Mouse (Mus musculus) kidney, postnatal 10 days (tissue): ENCODE data around the gene Hnrnpa3.
"Not testable (repeated sequence)": the region's sequence is repeated elsewhere in the genome, so short reads cannot be mapped to it uniquely, and the experiment has no call there.

Experiments used
- DNase-seq: peaks from one replicate; pipeline ENCODE4 v3.0.0; 2021; ENCODE audit warnings: mixed read lengths

Hnrnpa3 gene

DNA sequence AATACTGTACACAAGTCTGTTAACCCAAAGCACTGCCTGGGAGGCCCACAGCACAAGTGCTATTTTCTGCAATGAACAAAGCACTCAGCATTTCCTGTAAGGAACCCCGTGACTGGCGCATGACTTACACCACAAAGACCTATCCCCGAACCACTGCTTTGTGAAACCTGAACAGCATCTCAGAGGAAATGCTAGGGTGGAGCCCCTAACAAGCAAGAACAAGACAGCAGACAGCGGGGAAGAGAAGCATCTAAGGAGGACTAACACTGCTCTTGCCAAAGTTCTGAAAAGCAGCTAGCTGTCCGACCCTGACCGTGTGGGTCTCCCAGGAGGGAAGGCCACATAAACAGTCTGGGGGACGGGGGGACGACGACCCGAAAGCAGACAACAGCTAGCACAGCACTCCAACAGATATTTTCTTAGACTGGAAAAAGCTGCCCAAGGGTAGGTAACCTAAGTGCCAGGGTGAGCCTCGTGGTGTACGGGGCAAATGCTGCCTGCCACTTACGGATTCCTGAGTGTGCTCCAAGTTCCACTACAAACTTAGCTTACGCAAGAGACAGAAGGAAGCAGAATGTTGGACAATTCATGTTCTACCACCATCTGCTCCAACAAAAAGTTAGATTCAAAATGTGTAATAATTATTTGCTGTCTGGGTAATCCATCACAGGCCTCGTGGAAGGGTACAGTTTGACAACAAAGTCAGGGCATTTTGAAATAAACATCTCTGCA is 24.1 kb downstream of the Hnrnpa3 start:
- DNase-seq: peak; percentile 70

DNA sequence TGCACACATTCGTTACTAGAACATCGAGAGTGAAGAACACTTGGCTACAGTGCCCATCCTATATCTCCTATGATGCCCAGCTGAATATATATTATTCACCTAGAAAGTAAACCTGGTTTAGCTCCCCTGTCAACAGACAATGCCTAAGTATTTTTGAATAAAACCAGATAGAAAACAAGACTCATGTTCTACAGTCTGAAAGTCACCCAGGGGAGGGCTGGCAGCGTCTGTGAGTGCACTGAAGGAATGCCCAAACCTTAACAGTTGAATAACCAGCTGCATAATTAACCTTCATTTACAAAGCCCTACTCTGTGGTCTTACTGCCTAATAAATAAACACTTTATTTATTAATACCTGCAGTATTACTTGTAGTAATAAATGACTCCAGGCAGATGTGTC is 25.5 kb downstream of the Hnrnpa3 start:
- DNase-seq: no peak

DNA sequence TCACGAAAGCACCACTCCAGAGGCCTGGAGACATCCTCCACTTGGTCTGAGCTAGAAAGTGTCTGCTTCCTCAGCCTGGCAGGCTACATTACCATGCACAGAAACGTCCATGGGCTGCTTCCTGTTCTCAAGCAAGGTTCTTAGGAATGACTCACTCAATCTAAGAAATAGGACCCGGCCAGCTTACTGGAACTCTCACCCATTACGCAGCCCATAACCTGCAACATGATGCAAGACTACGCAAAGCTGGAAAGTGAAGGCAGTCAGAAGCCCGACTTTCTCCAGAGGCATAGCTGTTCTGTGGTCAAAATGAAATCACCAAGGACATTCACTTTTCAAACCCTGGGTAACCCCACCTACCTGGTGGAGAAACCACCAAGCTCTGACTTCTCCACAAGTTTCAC is 26.4 kb downstream of the Hnrnpa3 start:
- DNase-seq: no peak

DNA sequence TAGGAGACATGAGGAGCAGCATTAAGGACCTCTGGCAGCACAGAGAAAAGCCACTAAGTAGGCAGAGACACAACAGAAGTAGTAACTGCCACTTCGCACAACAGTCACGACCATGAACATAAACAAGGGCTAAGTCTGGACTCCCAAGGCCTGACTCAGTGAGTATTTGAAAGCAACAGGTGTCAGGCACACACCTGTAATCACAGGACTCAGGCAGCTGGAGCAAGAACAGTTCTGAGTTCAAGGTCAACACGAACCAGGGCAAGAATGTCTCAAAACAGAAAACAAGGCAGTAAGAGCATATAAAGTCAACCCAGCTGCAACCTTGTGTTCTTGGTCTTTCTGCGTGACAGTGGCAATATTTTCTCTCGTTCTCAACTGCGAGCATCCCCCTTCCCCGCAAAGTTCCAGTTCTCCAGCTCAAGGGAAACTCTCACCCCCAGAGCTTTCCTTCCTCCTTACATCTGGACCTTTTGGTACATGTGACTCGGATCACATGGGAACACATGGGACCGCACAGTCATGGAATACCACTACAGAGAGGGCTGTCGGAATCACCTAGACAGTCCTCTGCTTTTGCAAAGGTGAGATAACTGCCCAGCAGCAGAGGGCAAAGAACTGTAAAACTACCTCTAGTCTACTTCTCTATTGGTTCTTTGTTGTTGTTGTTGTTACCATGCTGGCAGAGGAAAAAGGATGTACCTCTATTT is 28.1 kb downstream of the Hnrnpa3 start:
- no peak for DNase-seq

DNA sequence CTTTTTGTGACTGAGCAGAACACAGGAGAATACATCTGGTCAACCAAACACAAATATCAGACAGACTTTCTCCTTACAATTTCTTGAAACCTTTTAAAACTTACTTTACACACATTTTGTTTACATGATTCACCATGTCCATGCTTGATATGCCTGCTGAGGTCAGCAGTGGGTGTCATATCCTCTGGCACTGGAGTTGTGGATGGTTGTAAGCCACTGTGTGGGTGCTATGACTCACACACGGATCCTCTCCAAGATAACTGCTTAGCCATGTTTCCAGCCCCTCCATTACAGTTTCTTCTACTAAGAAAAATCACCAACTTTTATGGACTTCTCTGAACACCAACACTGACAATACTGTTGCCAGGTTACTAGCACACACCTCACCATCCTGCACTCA is 29.8 kb downstream of the Hnrnpa3 start:
- peak; percentile 3 for DNase-seq

DNA sequence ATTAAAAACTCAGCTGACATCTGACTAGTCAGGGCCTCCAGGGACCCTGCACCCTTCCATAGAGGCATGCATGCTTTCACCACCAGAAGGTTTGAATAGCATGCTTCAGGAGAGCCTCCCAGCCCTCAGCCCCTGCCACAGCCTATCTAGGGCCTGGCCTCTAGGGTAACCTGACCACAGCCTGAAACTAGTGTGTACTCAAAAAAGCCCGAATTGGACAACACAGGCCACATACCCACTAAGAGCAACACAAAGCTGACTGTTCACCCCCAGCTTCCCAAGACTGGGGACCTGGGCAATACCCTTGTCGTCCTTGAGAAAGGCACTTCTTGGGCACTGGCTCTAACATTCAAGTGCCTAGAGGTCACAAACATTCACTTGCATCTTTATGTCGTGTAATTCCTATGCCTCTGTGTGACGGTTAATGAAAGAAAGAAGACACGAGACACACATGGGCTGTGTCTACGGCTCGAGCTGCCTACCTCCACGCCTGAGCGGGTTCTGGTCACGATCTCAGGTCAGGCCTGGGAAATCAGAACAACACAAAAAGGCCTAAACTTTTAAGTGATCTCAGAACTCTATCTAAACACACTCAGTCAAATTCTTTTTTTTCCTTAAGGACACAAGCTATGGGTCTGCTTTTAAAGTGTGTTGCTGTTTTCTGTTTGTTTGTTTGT is 30.6 kb downstream of the Hnrnpa3 start:
- peak; percentile 8 for DNase-seq

DNA sequence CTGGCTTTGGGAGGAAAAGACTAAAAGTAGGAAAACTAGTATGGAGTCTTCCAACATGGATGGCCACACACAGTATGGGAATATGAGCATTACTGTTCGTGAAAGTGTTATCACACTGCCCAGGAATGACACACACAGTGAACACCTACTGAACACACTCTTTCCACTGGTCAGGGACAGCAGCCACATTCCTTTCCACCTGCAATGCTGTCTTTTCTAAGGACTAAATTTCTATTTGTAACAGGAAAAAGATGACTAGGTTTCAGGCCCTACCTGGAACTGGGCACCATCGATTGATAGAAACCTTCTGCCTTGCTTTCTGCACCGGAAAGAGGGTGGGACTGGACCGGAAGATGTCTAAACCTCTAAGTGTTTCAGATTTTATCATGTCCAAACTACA is 31.6 kb downstream of the Hnrnpa3 start:
- DNase-seq: no peak

DNA sequence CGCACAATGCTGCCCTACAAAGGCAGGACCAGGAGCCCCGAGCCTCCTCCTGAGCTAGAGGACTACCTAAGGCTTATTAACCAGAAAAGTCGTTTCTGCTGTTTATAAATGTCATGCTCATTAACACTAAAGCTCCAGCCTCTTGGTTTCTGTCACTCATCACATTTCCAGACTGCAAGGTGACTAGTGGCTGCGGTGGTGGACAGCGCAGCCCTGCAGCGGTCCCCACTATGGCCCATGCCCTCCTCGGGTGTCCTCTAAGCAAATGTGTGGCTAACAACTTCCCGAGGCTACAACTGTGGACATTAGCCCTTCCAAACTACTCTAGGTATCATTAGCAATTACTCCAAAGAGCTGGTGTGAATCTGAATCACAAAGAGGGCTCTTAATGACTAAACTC is 32.3 kb downstream of the Hnrnpa3 start:
- no peak for DNase-seq

DNA sequence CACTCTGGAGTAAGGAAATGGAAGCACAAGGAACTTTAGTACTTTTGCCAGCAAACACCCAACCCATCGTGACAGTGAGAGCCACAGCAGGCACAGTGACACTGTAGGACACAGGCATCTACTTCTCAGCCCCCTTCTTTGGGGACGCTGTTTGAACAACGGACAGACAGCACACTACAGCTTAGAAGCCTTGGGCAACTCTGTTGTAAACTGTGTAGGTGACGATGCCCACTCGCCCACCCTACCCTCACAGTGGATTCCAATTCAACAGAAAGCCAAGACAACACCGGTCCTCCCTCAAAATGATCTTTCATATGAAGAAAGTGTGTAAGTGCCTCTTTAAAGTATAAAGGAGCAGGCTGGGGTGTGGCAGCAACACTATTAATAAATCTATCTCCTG is 33.3 kb downstream of the Hnrnpa3 start:
- DNase-seq: no peak

DNA sequence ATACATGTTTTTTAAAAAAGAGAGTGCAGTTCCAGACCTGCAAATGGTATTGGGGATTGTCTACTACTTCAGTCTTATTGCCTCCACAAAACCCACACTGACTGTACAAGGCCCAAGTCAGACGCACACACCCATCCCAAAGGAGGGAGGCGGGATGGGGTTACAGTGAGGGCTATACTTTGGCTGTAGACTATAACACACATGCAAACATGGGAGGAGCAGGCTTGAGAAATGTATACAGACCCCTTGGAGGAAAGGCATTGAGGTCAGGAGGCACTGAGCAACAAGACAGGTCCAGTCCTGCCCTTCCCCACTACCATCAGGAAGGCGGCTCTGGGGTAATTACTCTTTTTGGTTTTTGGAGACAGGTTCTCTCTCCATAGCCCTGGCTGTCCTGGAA is 35.9 kb downstream of the Hnrnpa3 start:
- not testable (repeated sequence) for DNase-seq

DNA sequence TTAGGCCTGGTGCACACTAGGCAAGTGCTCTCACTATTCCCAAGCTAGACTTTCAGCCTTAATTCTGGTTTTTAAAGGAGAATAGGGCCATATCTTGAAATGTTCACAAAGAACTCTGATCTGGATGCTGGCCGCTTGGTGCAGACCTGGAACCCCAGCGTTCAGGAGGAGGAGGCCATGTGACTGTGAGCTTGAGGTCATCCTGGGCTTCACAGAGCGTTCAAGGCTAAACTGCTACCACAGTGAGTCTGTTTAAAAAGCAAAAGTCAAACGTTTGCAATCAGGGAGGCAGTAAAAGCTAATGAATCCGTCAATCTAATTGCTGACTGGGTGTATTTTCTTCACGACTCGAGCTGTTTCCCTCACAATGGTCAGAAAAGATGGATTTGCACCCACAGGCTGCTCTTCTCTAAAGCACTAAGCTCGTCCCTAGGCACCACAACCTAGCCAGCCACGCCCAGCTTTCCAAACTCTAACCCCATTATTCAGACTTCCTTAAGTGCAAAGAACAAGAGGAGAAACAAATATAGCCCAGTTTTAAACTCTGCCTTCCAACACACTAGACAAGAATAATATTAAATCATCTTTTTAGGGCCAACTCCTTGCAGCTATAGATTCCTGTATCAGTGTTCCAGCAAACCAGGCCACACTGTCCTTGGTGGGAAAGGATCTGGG is 36.8 kb downstream of the Hnrnpa3 start:
- no peak for DNase-seq

DNA sequence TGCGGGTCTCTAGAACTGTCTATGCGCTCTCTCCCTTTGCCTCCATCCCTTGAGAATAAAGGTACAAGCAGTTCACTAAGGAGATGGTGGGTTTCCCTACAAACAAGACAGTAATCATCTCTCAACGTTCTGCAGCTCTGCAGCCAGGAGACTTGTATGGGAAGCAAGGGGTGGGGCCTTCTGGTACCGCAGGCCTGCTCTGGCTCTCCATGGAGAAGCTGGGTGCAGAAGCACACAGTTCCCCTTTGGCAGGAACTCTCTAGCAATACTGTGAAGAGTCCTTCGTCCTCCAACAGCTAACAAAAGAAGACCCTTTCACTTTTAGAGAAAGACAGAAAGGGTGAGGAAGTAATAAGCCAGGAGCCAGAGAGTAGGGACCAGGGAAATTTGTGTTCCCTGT is 37.3 kb downstream of the Hnrnpa3 start:
- peak; percentile 49 for DNase-seq

DNA sequence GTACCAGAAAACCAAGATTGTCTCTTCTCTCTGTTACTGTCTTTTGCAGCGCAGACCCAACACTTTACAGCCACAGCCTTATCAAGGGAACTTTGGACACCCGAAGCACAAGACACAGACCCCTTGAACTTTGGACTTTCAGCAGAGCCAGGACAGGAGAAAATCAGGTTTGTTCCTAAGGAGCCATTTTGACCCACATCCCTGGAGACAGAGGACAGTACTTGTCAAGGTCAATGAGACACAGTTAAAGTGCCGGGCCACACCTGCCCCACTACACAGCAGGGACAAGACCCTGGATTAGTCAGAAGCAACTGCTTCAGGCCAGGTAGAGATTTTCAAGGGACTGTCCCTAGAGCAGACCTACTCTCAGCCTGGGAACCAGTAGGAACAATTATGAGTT is 38.2 kb downstream of the Hnrnpa3 start:
- no peak for DNase-seq

DNA sequence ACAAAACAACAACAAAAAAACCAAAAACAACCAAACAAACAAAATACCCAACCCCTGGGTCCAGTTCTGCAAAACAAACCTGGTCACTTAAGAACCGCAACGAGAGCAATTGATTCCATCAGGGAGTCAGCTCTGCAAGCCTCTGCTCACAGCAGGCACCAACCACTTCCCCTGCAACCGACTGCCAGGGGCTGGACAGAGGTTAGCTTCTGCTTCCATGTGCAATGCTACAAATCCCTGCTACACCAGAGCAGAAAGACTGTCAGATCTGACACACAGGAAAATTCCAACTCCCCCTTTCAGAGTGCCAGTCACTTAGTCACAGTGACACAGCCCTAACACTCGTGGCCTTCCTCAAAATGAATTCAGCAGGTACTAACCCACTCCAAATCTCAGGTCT is 38.9 kb downstream of the Hnrnpa3 start:
- no peak for DNase-seq

DNA sequence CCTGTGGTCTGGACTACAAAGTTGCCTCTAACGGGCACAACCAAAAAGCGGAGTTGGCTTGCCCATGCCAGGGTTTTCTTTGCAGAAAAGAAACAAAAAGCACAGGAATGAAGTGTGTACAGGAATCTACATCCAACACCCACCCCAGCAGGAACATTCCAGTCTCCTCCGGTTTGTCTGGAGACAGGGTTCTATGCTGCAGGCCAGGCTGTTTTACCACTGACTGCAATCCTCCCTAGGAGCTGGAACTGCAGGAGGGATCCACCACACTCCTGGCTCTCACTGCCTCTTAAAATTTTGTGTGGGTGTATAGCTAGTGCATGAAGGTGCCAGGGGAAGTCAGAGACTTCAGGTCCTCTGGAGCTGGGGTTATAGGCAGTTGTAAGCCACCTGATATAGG is 39.8 kb downstream of the Hnrnpa3 start:
- DNase-seq: no peak

DNA sequence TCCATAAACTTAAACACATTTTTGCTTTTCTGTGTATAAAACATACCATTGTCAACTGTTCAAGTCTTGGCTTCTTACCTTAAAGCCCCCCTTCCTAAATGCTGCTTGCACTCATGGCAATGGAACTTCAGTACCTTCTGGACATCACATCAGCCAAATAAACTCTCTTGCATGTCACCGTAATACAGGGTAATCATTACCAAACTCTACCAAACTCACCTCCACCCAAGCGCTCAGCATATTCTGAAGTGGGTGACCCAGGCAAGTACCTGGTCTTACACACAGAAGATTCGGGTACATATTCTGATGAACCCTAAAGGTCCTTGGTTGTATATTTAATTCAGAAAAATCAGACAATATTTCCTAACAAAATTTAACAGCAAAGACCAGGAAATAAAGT is 41.5 kb downstream of the Hnrnpa3 start:
- no peak for DNase-seq

DNA sequence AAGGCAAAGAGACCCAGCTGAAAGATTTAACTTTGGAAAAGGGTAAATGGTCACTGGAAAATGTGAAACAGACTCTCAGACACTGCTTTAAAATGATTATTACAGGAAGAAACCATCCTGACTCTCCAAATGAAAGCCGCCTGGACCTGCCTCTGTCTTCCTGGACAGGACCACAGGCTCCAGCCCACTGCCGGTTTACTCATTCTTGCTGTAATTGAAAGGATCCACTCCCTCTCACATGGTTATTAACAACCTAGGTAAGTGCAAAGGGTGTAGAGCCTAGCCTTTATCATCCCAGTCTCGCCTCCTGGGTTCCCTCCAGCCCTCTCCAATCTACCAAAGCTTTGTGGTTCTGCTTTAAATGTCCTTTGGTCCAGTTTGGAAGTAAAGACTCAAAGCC is 42.1 kb downstream of the Hnrnpa3 start:
- no peak for DNase-seq

DNA sequence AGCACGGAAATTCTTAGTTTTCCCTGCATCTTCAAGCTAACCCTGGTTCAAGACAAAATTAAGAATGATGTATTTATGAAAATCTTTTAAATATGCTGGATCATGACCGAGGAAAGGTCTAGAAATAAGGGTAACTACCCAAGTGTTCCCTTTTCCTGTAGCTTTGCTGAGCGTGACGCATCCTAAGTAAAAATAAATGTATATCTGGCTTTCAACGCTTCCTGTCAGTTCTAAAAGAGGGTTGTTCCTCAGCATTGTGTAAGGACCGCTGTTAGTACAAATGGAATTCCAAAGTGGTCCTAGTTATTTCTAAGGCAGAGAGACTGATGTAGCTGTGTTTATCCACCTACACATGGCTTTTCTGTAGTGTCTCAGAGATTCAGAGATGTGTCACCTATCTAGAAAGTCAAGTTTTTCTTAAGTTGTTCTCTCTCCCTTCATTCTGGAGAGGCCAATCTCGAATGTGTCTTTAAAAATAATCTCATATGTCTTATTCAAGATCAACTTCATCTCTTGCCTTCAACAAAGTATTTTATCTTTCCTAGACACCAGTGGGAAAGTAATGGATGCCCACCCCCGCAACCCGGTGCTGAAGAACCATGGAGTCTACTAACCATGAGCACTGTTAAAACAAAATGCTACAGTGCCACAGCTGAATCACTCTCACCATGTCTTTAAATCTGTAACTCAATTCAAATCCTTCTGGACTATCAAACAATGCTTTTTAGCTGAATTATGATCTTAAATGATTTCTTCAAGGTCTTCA is 42.9 kb downstream of the Hnrnpa3 start:
- DNase-seq: no peak

DNA sequence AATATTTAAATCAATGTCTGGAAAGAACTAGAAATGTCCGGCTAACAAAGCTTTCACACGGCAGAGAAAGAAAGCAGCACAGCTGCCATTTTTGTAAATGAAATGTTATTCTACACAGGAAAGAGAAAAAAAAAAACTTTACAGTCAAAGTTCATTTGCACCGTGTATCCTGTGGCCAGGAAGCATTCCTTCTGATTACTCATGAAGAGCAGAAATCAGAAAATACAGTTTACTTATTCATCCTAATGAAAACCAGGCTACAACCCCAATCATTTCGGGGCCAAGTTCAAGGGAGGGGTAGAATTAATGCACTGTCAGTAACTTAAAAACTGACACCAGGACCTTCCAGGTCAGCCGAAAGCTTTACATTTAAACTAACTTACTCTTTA is 43.5 kb downstream of the Hnrnpa3 start:
- DNase-seq: no peak

DNA sequence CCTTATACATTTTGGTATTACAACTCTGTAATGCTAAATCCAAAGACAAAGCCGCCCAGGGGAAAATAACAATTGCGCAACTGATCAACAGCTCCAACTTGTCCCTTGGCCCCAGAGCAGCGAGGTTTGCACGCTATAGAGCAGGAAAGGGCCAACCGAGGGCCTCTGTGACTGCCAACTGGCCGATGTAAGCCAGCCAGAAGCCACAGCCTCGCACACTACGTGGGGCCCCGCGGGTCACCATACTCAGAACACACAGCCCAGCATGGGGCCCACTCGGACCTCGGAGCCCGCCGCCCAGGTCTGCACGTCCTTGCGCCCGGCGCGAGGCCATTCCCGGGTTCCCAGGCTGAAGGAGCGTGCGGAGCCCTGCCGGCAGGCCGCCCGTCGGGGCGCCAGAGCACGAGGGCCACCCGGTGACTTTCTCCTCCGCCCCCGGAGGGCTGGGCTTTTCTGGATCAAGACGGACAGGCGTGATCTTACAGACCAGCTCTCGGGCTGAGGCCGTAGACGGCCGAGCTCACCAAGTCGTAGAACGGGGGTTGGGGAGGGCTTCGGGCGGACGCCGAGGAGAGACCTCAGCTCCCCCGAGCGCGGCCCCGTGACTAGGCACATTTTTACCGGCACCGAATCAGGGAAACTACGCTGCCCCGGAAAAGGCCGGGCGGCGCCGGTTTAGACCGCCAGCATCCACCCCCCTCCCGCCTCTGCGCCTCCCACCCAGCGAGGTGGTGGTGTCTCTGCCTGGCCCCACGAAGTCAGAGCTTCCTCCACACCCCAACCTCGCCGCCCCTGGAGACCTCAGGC is 44.5 kb downstream of the Hnrnpa3 start:
- DNase-seq: peak; percentile 97

DNA sequence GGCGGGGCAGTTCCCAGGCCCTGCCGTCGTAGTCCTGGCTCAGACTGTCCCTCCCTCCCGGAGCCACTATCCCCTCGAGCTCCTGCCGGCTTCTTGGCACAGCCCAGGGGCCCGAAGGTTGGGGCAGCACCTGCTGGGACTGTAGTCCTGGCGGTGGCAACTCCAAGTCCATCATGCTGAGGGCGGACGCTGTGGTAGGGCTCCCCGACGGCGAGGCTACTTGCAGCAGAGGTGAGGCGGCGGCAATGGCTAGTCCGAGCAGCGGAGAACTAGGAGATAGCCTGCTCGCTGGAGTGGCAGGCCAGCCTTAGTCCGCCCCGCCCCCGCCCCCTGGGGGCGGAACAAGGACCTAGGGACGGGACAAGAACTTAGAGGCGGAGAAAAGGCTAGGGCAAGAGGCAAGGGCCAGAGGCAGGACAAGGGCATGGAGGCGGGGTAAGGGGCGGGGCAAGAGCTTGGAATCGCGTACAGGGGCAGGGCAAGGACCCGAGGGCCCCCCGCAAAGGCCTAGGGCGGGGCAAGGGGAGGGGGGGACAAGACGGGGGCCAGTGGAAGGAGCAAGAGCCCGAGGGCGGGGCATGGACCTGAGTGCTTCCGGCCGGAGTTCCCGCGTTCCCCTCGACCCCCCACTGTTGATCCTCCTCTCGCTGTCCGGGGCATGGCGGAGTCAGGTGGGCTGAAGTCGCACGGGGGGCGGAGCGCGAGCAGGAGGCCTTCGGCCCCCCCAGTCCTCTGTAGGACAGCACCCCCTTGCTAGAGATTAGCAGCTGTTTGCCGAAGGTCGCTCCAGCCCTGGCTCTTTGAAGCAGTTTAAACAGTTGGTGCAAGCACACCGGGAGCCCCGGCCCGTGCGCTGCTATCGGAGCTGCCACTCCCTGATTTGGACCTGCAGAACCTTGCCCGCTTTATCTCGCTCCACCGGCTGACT is 45.4 kb downstream of the Hnrnpa3 start, which contains the start of gene Nfe2l2:
Gene Nfe2l2, minus strand, starts transcription at position 408 of the 928 bp plus-strand sequence.
- peak; percentile 100 for DNase-seq
